Mouse (Mus musculus) CD4-positive, CD25-positive, alpha-beta regulatory T cell (primary cell): ENCODE results near the gene Ssr2. TPM values are rescaled to one million over a fixed set of nuclear protein-coding genes. Genes with fewer than 3 reads are reported as not detected.

Source experiments
- polyA plus RNA-seq: library from polyadenylated mRNA; unstranded; fragments of 100-300 nt; shearing (Covaris generic); gene quantifications from one replicate; pipeline ENCODE4 v1.2.1, GENCODE M21; 2017

Gene Ssr2
- polyA plus RNA-seq, result 126 TPM

DNA sequence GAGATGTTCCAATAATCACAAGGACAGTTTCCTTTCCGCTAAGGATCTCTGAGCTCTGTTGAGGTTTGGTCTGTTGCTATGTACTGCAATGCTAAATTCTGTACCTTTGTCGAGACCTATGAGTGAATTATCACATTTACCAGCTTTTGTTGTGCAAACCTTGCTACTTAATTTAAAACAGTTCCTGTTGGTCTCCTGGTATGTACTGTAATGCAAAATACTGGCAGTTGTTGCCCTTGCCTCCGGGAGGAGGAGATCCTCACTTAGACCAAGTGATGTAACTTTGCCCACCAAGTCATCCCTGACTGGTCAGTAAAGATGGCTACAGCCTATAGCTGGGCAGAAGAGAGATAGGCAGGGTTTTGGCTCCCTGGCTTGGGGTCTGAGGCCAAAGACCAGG is at the start of gene Ssr2:
Ssr2 (plus strand) TSS at position 337 of the 400 bp plus-strand sequence.

DNA sequence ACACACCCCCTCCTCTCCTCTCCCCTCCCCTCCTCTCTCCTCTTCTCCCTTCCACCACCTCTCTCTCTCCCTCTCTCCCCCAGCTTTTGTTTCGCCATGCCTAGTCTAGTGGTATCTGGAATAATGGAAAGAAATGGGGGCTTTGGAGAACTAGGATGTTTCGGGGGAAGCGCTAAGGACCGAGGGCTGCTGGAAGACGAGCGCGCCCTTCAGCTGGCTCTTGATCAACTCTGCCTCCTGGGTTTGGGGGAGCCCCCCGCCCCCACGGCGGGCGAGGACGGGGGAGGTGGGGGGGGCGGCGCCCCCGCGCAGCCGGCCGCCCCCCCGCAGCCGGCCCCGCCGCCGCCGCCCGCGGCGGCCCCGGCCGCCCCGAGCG is 43.4 kb upstream of the Ssr2 start, which contains the start of gene Mex3a:
Mex3a (plus strand) TSS at position 97 of the 376 bp plus-strand sequence.

DNA sequence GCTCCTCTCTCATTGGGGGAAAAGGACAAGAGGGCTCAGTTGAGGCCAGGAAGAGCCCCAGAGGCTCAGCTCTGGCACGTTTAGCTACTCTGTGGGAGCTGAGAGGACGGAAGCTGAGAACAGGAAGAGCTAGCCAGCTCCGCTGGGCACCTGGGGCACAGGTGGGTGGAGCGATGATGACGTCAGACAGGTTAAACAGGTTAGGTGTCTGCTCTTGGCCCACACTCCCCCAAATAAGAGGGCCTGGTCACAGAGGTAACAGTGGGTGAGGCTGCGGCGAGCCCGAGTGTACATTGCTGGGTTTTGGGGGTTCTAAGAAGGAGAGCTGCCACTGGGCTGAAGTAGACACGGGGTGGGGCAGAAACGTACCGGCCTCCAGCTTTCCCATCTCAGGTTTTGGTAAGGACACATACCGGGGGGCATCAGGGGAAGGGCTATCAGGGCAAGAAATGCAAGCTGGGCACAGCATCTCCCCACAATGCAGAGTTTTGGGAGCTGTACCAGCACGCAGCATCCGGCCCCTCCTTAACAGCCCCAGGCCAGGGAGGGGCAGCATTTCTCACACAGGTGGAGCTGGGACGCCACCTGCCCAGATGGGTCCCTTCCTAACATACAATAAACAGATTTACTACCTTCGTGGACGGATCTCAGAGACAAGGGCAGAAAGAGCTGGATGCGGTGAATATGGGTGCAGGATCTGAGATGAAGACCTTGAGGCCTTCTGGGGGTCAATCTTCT is 27.3 kb upstream of the Ssr2 start, which contains the start of gene Rab25:
Rab25 (minus strand) TSS at position 121 of the 738 bp plus-strand sequence.

DNA sequence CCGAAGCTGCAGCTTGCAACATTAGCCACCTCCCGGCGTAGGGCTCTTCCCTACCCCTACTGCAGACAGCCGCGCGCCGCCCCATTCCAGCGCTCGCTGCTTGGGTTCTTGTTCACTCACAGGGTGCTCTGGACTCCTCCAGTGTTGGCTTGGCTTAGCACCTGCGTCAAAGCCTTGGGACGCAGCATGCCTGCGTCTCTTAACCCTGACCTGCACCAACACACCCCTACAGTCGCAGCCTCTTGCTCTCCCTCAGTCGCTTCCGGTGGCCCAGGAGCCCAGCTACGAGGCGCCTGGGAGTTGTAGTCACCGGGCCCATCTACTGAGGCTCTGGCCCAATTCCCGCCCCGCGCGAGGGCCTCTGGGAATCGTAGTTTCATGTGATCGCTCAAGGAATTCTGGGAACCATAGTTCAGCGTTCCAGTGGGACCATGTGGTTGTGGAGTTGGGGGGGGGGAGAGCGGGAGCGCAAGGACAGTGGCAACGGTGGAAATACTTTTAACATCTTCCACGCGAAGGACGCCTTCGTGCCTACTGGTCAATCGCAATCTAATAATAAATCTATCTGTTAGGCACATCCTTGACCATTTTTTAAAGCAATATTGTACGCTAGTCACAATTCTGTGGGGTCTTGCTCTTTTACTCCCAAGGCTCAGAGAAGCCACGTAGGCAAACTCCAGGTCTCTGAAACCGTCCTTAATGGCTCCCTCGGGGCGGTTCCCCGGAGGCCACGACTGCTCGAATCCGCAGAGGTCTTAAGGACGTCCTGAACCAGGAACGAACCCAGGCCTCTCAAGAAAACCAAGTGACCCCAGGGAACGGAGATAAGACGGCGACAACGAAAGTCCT is 22.8 kb upstream of the Ssr2 start, which contains the start of gene Lamtor2:
Lamtor2 (minus strand) TSS at position 399 of the 849 bp plus-strand sequence.

DNA sequence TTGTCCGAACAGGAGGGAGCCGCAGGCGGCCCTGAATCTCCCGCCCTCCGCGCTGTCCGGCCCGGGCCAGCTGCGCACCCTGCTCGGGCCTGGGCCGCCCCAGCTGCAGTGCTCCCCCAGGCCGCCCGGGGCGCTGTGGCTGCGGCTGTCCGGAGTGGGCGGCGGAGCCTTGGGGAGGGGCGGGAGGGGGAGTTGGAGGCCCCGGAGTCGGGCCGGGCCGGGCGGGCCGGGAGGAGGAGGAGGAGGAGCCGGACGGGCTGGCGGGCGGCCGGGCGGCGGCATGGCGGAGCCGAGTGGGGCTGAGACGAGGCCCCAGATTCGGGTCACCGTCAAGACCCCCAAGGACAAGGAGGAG is 22.2 kb upstream of the Ssr2 start, which contains the start of gene Ubqln4:
Ubqln4 (plus strand) TSS at position 234 of the 355 bp plus-strand sequence.

DNA sequence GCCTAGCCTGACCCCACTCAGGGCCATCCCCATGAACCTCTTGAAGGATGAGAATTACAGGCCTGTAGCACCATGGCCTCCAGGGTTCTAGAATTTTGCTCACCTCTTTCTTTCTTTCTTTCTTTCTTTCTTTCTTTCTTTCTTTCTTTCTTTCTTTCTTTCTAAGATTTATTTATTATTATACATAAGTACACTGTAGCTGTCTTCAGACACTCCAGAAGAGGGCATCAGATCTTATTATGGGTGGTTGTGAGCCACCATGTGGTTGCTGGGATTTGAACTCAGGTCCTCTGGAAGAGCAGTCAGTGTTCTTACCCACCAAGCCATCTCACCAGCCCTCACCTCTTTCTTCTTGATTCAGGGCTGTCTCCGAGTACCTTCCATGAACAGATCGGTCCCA is 30.0 kb downstream of the Ssr2 start, which contains the start of gene Arhgef2:
Arhgef2 (plus strand) TSS at position 301 of the 400 bp plus-strand sequence.

Other genes starting within 250 kb of the Ssr2 start
- 1.1 TPM for gene Tmem79, start 239.7 kb upstream of the Ssr2 start, polyA plus RNA-seq
- gene Smg5, start 239.6 kb upstream of the Ssr2 start, polyA plus RNA-seq, result 59.8 TPM
- gene Paqr6, start 211.3 kb upstream of the Ssr2 start, polyA plus RNA-seq, result not detected
- gene Bglap3, start 203.1 kb upstream of the Ssr2 start, polyA plus RNA-seq, result 0.25 TPM
- not detected for gene Bglap2, start 197.2 kb upstream of the Ssr2 start, polyA plus RNA-seq
- gene Bglap, start 191.4 kb upstream of the Ssr2 start, polyA plus RNA-seq, result not detected
- 35.4 TPM for gene Pmf1, start 165.5 kb upstream of the Ssr2 start, polyA plus RNA-seq
- gene Slc25a44, start 150.7 kb upstream of the Ssr2 start, polyA plus RNA-seq, result 16.6 TPM
- gene Sema4a, start 114.7 kb upstream of the Ssr2 start, polyA plus RNA-seq, result 67.7 TPM
- 9.6 TPM for gene Lmna, start 65.9 kb upstream of the Ssr2 start, polyA plus RNA-seq
- gene Mex3a, start 43.5 kb upstream of the Ssr2 start, polyA plus RNA-seq, result 0.38 TPM
- not detected for gene Rab25, start 27.6 kb upstream of the Ssr2 start, polyA plus RNA-seq
- 183 TPM for gene Lamtor2, start 22.8 kb upstream of the Ssr2 start, polyA plus RNA-seq
- 66.9 TPM for gene Ubqln4, start 22.1 kb upstream of the Ssr2 start, polyA plus RNA-seq
- 126 TPM for gene Arhgef2, start 30.1 kb downstream of the Ssr2 start, polyA plus RNA-seq
- gene Rxfp4, start 77.3 kb downstream of the Ssr2 start, polyA plus RNA-seq, result not detected
- 119 TPM for gene Khdc4, start 109.9 kb downstream of the Ssr2 start, polyA plus RNA-seq
- gene Rit1, start 141.0 kb downstream of the Ssr2 start, polyA plus RNA-seq, result 49.3 TPM
- gene Syt11, start 199.3 kb downstream of the Ssr2 start, polyA plus RNA-seq, result 53.3 TPM